Mouse (Mus musculus) C2C12 (cell line): ENCODE measurements around the gene Rbfox2. TPM values are rescaled to one million over a fixed set of nuclear protein-coding genes. Genes with fewer than 3 reads are reported as not detected.

Experiments
- H3K27me3 ChIP-seq: one replicate; pipeline ENCODE4 v1.6.1; 2011; ENCODE audit not compliant: control insufficient read depth, insufficient read depth, insufficient read length
- H3K36me3 ChIP-seq: one replicate; pipeline ENCODE4 v1.6.1; 2011; ENCODE audit not compliant: control insufficient read depth, insufficient read depth
- H3K4me3 ChIP-seq: one replicate; pipeline ENCODE4 v1.5.1; 2011; ENCODE audit warnings: mild to moderate bottlenecking, control low read depth; ENCODE audit not compliant: poor library complexity, insufficient read depth, severe bottlenecking
- H3K79me2 ChIP-seq: one replicate; pipeline ENCODE4 v1.6.1; 2011; ENCODE audit not compliant: control insufficient read depth, insufficient read depth
- H3K79me3 ChIP-seq: one replicate; pipeline ENCODE4 v1.6.1; 2011; ENCODE audit warnings: low read depth, control low read depth
- H3ac ChIP-seq: one replicate; pipeline ENCODE3; 2011; ENCODE audit warnings: low read depth; ENCODE audit not compliant: control insufficient read depth, insufficient read length
- CEBPB ChIP-seq: IDR thresholded peaks from one replicate; pipeline ENCODE4 v1.6.1; 2011; ENCODE audit warnings: low read depth, mild to moderate bottlenecking, control low read depth, moderate library complexity
- CTCF ChIP-seq: IDR thresholded peaks from one replicate; pipeline ENCODE4 v1.5.1; 2011; ENCODE audit not compliant: control insufficient read depth, insufficient read depth, insufficient read length
- FOSL1 ChIP-seq: IDR thresholded peaks from one replicate; pipeline ENCODE4 v1.8.0; 2011; ENCODE audit warnings: mild to moderate bottlenecking, low read length; ENCODE audit not compliant: poor library complexity, insufficient read depth, severe bottlenecking
- MAX ChIP-seq: IDR thresholded peaks from one replicate; pipeline ENCODE4 v1.6.1; 2011; ENCODE audit warnings: mild to moderate bottlenecking, control low read depth
- MYOD1 ChIP-seq: IDR thresholded peaks from one replicate; pipeline ENCODE4 v1.6.1; 2011; ENCODE audit warnings: low read depth; ENCODE audit not compliant: control insufficient read depth, insufficient read length
- MYOG ChIP-seq: IDR thresholded peaks from one replicate; pipeline ENCODE4 v1.6.1; 2011; ENCODE audit not compliant: control insufficient read depth, insufficient read length; ENCODE audit errors: extremely low read depth
- USF1 ChIP-seq: IDR thresholded peaks from one replicate; pipeline ENCODE4 v1.6.1; 2011; ENCODE audit warnings: low read depth, mild to moderate bottlenecking, control low read depth, moderate library complexity
- polyA plus RNA-seq: library from polyadenylated mRNA; unstranded; fragments of >200 nt; fragmentation: generic; extraction: Trizol; gene quantifications from one replicate; pipeline ENCODE4 v1.2.1, GENCODE M21; 2012; ENCODE audit warnings: missing spikeins

The Rbfox2 gene
- polyA plus RNA-seq, 1 experiment: 72.3 TPM

GRCm38 (mm10) chr15:77329681-77330180 lies 22.9 kb upstream of the Rbfox2 start:
- Histone ChIP-seq H3K27me3 (no peaks in the 10 kb centered on the region), H3K79me3 (no peaks in the 10 kb centered on the region), H3K4me3 (no peak overlapping the region), H3K79me2 (no peaks in the 10 kb centered on the region), H3ac (no peak overlapping the region), H3K36me3 (no peaks in the 10 kb centered on the region)
- TF ChIP-seq USF1 (no peak), CTCF (no peak), CEBPB (no peak), FOSL1 (no peak), MAX (no peak), MYOD1 (no peak), MYOG (no peak)

- TF ChIP-seq MYOG (no peak), CEBPB (no peak), USF1 (no peak), MAX (no peak), MYOD1 (no peak), FOSL1 (no peak), CTCF (no peak)
- no peaks in the 10 kb centered on the region for H3K27me3 ChIP-seq
- H3K79me3 ChIP-seq: no peaks in the 10 kb centered on the region
- no peaks in the 10 kb centered on the region for H3K79me2 ChIP-seq
- H3ac ChIP-seq: no peak overlapping the region
- no peak overlapping the region for H3K4me3 ChIP-seq
- no peaks in the 10 kb centered on the region for H3K36me3 ChIP-seq
Observed at GRCm38 (mm10) chr15:77326361-77326760, 19.6 kb upstream of the Rbfox2 start.

GRCm38 (mm10) chr15:77324426-77324825 lies 17.6 kb upstream of the Rbfox2 start:
- no peaks in the 10 kb centered on the region for H3K79me3 ChIP-seq
- H3ac ChIP-seq: no peak overlapping the region
- H3K79me2 ChIP-seq: no peaks in the 10 kb centered on the region
- H3K4me3 ChIP-seq: no peak overlapping the region
- no peaks in the 10 kb centered on the region for H3K27me3 ChIP-seq
- no peaks in the 10 kb centered on the region for H3K36me3 ChIP-seq
- TF ChIP-seq CEBPB: no peak
- TF ChIP-seq USF1: no peak
- no peak for TF ChIP-seq MYOD1
- no peak for TF ChIP-seq CTCF
- TF ChIP-seq MAX: no peak
- TF ChIP-seq MYOG: no peak
- no peak for TF ChIP-seq FOSL1

- H3K4me3 ChIP-seq: no peak overlapping the region
- H3K27me3 ChIP-seq: no peaks in the 10 kb centered on the region
- H3K79me3 ChIP-seq: no peaks in the 10 kb centered on the region
- no peaks in the 10 kb centered on the region for H3K79me2 ChIP-seq
- H3K36me3 ChIP-seq: no peaks in the 10 kb centered on the region
- H3ac ChIP-seq: no peak overlapping the region
- no peak for TF ChIP-seq MYOD1
- no peak for TF ChIP-seq MAX
- no peak for TF ChIP-seq MYOG
- TF ChIP-seq FOSL1: no peak
- no peak for TF ChIP-seq USF1
- TF ChIP-seq CEBPB: no peak
- TF ChIP-seq CTCF: no peak
Observed at GRCm38 (mm10) chr15:77323226-77323625, 16.4 kb upstream of the Rbfox2 start.

GRCm38 (mm10) chr15:77313701-77314100 lies 6.9 kb upstream of the Rbfox2 start:
- Histone ChIP-seq H3K79me2 (no peaks in the 10 kb centered on the region), H3K36me3 (no peaks in the 10 kb centered on the region)

GRCm38 (mm10) chr15:77312796-77313195 lies 6.0 kb upstream of the Rbfox2 start:
- Histone ChIP-seq H3K27me3 (no peaks in the 10 kb centered on the region), H3K4me3 (no peak overlapping the region), H3ac (no peak overlapping the region), H3K79me2 (no peaks in the 10 kb centered on the region), H3K79me3 (no peaks in the 10 kb centered on the region), H3K36me3 (no peaks in the 10 kb centered on the region)
- TF ChIP-seq MAX: no peak
- TF ChIP-seq CTCF: no peak
- no peak for TF ChIP-seq FOSL1
- TF ChIP-seq CEBPB: no peak
- TF ChIP-seq USF1: no peak
- no peak for TF ChIP-seq MYOG
- no peak for TF ChIP-seq MYOD1

More at GRCm38 (mm10) chr15:77313701-77314100, 6.9 kb upstream of the Rbfox2 start:
- Histone ChIP-seq H3K79me3 (no peaks in the 10 kb centered on the region), H3K4me3 (no peak overlapping the region), H3ac (no peak overlapping the region), H3K27me3 (no peaks in the 10 kb centered on the region)
- TF ChIP-seq MAX: no peak
- no peak for TF ChIP-seq CEBPB
- TF ChIP-seq USF1: no peak
